Mouse (Mus musculus) erythroblast, embryonic 14.5 days (primary cell): ENCODE measurements around the gene Fbxl13.

ENCODE experiments used
- GATA1 ChIP-seq: IDR thresholded peaks from 2 replicates; pipeline ENCODE4 v1.6.1; 2012; ENCODE audit warnings: low read length, inconsistent platforms, mixed read lengths
- TAL1 ChIP-seq: IDR thresholded peaks from 3 replicates; pipeline ENCODE4 v1.6.1; 2012; ENCODE audit warnings: low read length, inconsistent platforms, mixed read lengths

GRCm38 (mm10) chr5:21610996-21611395 lies 34.4 kb downstream of the Fbxl13 start:
- TF ChIP-seq TAL1 (no peak), GATA1 (no peak)
